Mouse (Mus musculus): ENCODE measurements at regions not wholly inside any gene's neighbourhood (a gene's known extent, or its start where the extent isn't known, plus 50 kb on each side); places are given as distances from the start of the nearest gene placed in this dataset.

DNA sequence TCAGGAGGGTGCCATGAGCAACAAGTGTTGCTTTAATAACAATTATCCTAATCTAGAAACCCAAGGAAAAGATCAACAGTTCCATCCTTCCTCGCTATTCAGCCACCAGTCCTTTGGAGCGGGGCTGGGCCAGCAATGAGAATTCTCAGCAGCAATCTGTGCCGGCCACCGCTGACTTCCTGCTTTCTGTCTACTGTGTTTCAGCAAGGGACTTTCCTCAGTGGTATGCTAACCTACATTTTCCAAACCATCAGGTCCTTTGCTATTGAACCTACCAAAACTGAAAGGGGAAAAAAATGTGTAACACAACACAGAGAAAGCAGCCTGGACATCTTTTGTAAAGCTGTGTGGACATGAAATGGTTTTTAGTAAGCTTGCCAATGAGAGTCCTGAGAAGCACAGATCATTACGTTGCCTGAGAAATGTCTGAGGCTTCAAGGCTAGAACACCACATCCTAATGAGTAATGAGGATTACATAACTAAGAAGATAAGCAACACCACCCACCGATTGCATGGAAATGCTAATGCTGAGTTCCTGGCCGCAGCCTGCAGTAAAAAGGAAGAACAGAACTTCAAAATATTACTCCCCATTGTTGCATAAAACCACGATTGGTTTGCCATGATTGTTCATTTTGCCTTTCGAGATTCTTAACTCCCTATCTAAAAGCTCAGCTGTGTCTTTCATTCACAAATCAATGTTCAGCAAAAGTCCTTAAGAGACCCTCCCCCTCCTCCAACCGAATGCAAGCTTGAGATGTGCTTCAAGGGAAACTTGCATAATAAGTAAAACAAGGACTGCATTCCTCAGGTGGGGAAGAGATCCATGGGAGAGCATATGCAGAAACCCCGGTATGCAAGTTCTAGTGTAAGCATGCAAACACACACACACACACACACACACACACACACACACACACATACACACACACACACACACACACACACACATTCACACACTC lies 130.9 kb upstream of the 4930412O13Rik start:
- H3K9me3 ChIP-seq (replicated peaks; ENCODE audit: low read length) = no peaks in the 10 kb centered on the region
- ATAC-seq (replicated peaks; ENCODE audit: low FRiP score, low read depth) (no peak), DNase-seq (ENCODE audit: low spot score) (no peak)
- no peak overlapping the region for H3K9ac ChIP-seq (ENCODE audit: low read depth, low read length)
- 51% methylated on average over 11 of the region's 11 CpGs for WGBS
- H3K4me2 ChIP-seq (ENCODE audit: low read length) = no peak overlapping the region
- H3K4me1 ChIP-seq (replicated peaks; ENCODE audit: insufficient read depth, low read length) = no peaks in the 10 kb centered on the region
- H3K4me3 ChIP-seq (replicated peaks; ENCODE audit: low read depth, low read length) = no peak overlapping the region
- TF ChIP-seq CTCF (IDR thresholded peaks at IDR 0.05; ENCODE audit: low read depth) = no peak
- no peaks in the 10 kb centered on the region for H3K36me3 ChIP-seq (ENCODE audit: insufficient read depth, low read length)
- no peaks in the 10 kb centered on the region for H3K27me3 ChIP-seq (ENCODE audit: insufficient read depth, low read length)
- no peak overlapping the region for H3K27ac ChIP-seq

DNA sequence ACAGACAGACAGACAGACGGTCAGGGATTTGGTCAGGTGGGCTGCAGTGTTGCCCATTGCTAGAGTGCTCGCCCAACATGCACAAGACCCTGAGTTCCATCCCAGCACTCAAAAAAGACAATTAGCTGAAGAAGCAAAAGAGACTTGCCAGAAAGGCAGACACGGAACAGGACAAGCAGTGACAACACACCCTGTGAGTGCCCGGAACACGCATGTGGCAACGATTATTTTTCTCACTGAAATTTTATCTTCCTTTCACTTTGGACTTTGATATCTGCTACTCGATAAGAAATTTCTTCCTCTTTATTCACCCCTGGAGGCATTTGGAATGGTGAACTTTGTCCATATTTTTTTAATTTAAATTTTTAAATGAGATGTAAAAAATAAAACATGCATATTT lies 127.4 kb upstream of the 4930412O13Rik start:
- no peak overlapping the region for H3K4me3 ChIP-seq (replicated peaks; ENCODE audit: low read depth, low read length)
- H3K27me3 ChIP-seq (ENCODE audit: insufficient read depth, low read length) = no peaks in the 10 kb centered on the region
- no peaks in the 10 kb centered on the region for H3K36me3 ChIP-seq (ENCODE audit: insufficient read depth, low read length)
- DNase-seq (ENCODE audit: low spot score) (no peak), ATAC-seq (replicated peaks; ENCODE audit: low FRiP score, low read depth) (no peak)
- H3K9me3 ChIP-seq (replicated peaks; ENCODE audit: low read length) = no peaks in the 10 kb centered on the region
- no peak for TF ChIP-seq CTCF (IDR thresholded peaks at IDR 0.05; ENCODE audit: low read depth)
- H3K27ac ChIP-seq = no peak overlapping the region
- H3K9ac ChIP-seq (ENCODE audit: low read depth, low read length) = no peak overlapping the region
- no peaks in the 10 kb centered on the region for H3K4me1 ChIP-seq (replicated peaks; ENCODE audit: insufficient read depth, low read length)
- H3K4me2 ChIP-seq (ENCODE audit: low read length) = no peak overlapping the region
- WGBS = 73% methylated on average over 7 of the region's 7 CpGs

DNA sequence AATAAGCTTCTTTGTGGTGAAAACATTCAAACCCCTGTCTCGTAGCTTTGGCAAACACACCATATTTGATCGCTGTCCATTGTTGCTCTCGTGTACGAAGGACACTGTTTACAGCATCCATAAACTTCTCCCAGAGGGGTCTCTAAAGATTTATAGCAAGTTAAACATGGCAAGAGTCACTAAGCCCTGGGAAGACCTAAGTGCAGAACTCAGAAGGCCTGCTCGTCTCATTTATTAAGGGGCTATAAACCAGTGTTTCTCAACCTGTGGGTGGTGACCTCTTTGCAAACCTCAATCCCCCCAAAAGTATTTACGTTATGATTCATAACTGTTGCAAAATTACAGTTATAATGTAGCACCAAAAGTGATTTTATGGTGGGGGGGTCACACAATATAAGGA lies 126.9 kb upstream of the 4930412O13Rik start:
- Histone ChIP-seq H3K4me1 (replicated peaks; ENCODE audit: insufficient read depth, low read length) (no peaks in the 10 kb centered on the region), H3K4me3 (replicated peaks; ENCODE audit: low read depth, low read length) (no peak overlapping the region), H3K9me3 (replicated peaks; ENCODE audit: low read length) (no peaks in the 10 kb centered on the region), H3K36me3 (ENCODE audit: insufficient read depth, low read length) (no peaks in the 10 kb centered on the region), H3K27ac (no peak overlapping the region), H3K9ac (ENCODE audit: low read depth, low read length) (no peak overlapping the region), H3K4me2 (ENCODE audit: low read length) (no peak overlapping the region), H3K27me3 (ENCODE audit: insufficient read depth, low read length) (no peaks in the 10 kb centered on the region)
- DNase-seq (ENCODE audit: low spot score) = no peak
- no peak for TF ChIP-seq CTCF (IDR thresholded peaks at IDR 0.05; ENCODE audit: low read depth)
- ATAC-seq (replicated peaks; ENCODE audit: low FRiP score, low read depth) = no peak
- WGBS = 35% methylated on average over 6 of the region's 6 CpGs

DNA sequence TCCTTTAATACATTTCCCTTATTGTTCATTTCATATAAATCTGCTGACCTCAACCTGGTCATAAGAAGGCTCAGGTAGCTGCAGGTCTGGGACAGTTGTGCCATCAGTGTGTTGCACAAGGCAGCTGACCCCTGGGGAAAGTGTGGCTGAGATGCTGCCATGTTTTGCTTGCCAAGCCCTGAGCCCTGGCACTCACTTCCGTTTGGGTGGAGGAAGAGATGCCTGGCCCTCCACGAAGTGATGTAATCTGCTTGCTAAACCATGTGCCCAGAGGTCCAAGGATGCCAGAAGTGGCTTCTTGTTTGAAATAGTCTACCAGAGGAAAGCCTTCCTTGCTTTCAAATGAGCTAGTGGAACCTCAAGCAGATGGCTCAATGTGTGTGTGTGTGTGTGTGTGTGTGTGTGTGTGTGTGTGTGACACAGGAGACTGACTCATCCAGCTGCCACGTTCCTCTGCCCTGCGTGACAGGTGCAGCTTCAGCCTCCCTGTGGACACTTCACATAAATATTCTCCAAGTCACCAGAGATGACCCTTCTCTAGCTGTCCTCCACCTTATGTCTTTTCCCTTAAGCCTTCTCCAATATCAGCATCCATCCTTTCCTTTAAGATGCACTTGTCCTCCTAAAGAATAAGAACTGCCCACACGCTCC lies 123.2 kb upstream of the 4930412O13Rik start:
- no peak for TF ChIP-seq CTCF (IDR thresholded peaks at IDR 0.05; ENCODE audit: low read depth)
- Histone ChIP-seq H3K4me3 (replicated peaks; ENCODE audit: low read depth, low read length) (no peak overlapping the region), H3K4me1 (replicated peaks; ENCODE audit: insufficient read depth, low read length) (no peaks in the 10 kb centered on the region), H3K9me3 (replicated peaks; ENCODE audit: low read length) (no peaks in the 10 kb centered on the region), H3K36me3 (ENCODE audit: insufficient read depth, low read length) (no peaks in the 10 kb centered on the region), H3K4me2 (ENCODE audit: low read length) (no peak overlapping the region), H3K27ac (no peak overlapping the region), H3K27me3 (ENCODE audit: insufficient read depth, low read length) (no peaks in the 10 kb centered on the region), H3K9ac (ENCODE audit: low read depth, low read length) (no peak overlapping the region)
- WGBS = 65% methylated on average over 5 of the region's 5 CpGs
- no peak for ATAC-seq (replicated peaks; ENCODE audit: low FRiP score, low read depth)
- DNase-seq (ENCODE audit: low spot score) = no peak

DNA sequence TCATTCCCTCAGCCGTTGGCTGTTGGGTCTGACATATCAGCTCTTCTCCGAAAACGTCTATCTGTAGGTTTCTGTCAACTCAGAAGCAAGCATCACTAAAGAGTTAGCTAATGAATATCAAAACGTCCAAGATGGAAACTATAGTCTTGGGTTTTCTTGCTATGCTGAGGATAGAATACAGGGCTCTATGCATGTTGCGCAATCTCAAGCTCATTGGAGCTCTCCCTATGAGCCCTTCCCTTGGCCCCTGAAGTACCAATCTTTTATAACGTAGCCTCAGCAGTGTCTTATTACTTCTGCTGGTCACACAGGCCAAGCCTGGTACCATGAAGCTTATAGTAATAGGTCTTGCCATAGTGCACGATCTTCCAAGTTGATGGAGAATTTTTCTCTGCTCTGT lies 122.1 kb upstream of the 4930412O13Rik start:
- no peak overlapping the region for H3K9ac ChIP-seq (ENCODE audit: low read depth, low read length)
- H3K4me2 ChIP-seq (ENCODE audit: low read length) = no peak overlapping the region
- DNase-seq (ENCODE audit: low spot score) = no peak
- no peak for TF ChIP-seq CTCF (IDR thresholded peaks at IDR 0.05; ENCODE audit: low read depth)
- 88% methylated on average over 7 of the region's 7 CpGs for WGBS
- no peaks in the 10 kb centered on the region for H3K4me1 ChIP-seq (replicated peaks; ENCODE audit: insufficient read depth, low read length)
- no peak overlapping the region for H3K27ac ChIP-seq
- H3K4me3 ChIP-seq (replicated peaks; ENCODE audit: low read depth, low read length) = no peak overlapping the region
- H3K36me3 ChIP-seq (ENCODE audit: insufficient read depth, low read length) = no peaks in the 10 kb centered on the region
- no peaks in the 10 kb centered on the region for H3K9me3 ChIP-seq (replicated peaks; ENCODE audit: low read length)
- no peaks in the 10 kb centered on the region for H3K27me3 ChIP-seq (ENCODE audit: insufficient read depth, low read length)
- no peak for ATAC-seq (replicated peaks; ENCODE audit: low FRiP score, low read depth)

DNA sequence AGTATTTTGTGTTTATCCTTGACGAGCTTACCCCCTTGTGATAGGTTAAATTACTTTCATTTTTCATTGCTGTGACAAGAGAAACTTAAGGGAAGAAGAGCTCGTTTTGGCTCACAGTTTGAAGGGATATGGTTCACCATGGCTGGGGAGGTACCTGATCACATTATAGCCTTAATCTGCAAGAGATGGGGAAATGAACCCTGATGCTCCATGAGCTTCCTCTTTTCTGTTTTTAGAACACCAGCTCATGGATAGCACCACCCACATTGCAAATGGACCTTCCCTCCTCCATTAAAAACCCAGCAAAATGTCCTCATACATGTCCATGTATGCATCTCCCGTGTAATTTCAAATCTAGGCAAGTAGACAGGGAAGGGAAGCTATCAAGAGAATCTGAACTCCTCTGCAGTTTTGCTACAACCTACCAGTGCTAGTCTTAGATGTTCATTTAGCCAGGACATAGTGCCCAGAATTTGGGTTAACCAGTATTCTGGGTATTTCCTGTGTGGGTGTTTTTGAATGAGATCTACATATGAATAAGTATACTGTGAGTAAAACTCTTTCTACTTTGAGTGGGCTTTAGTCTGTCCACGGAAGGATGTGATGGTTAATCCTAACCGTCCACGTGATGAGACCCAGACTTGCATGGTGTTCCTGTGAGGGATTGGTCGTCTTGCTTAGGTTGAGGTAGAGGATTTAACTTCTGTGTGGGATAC lies 121.5 kb upstream of the 4930412O13Rik start:
- 82% methylated on average over 7 of the region's 7 CpGs for WGBS
- no peak for TF ChIP-seq CTCF (IDR thresholded peaks at IDR 0.05; ENCODE audit: low read depth)
- no peak for DNase-seq (ENCODE audit: low spot score)
- no peak for ATAC-seq (replicated peaks; ENCODE audit: low FRiP score, low read depth)
- Histone ChIP-seq H3K4me3 (replicated peaks; ENCODE audit: low read depth, low read length) (no peak overlapping the region), H3K36me3 (ENCODE audit: insufficient read depth, low read length) (no peaks in the 10 kb centered on the region), H3K9me3 (replicated peaks; ENCODE audit: low read length) (no peaks in the 10 kb centered on the region), H3K27me3 (ENCODE audit: insufficient read depth, low read length) (no peaks in the 10 kb centered on the region), H3K27ac (no peak overlapping the region), H3K4me2 (ENCODE audit: low read length) (no peak overlapping the region), H3K9ac (ENCODE audit: low read depth, low read length) (no peak overlapping the region), H3K4me1 (replicated peaks; ENCODE audit: insufficient read depth, low read length) (no peaks in the 10 kb centered on the region)

All from kidney, postnatal 0 days (tissue).